Mouse (Mus musculus): ENCODE data around the gene Thsd7a. TPM values are rescaled to one million over a fixed set of nuclear protein-coding genes. Genes with fewer than 3 reads are reported as not detected.

Gene Thsd7a
- 0.46 and 0.48 TPM in 2 replicates for polyA plus RNA-seq (2015; fragmentation: Nextera tagmentation; extraction: Ambion mirVana)

GRCm38 (mm10) chr6:12748787-12749530 lies at the start of gene Thsd7a:
Thsd7a (minus strand) TSS chr6:12749410.
- Histone ChIP-seq H3K36me3 (no peaks in the 10 kb centered on the region), H3K27ac (no peak within 1 kb of the TSS), H3K9ac (0 out of 2 replicates have a peak within 1 kb of the TSS, but pooled peaks have one; percentile 9), H3K4me3 (replicated peaks) (peak within 1 kb of the TSS; percentile 56), H3K4me1 (replicated peaks) (peaks cover 8% of the 10 kb centered on the region), H3K4me2 (peak within 1 kb of the TSS; percentile 69), H3K9me3 (replicated peaks) (no peaks in the 10 kb centered on the region), H3K27me3 (peaks cover 38% of the 10 kb centered on the region)
- 2% methylated on average over 54 of the region's 56 CpGs for WGBS (ENCODE audit: insufficient replicate concordance)
- DNase-seq (no peak), ATAC-seq (ENCODE audit: low read depth) (peak; percentile 61)

GRCm38 (mm10) chr6:12787129-12787528 lies 37.9 kb upstream of the Thsd7a start:
- Histone ChIP-seq H3K4me3 (replicated peaks) (no peak overlapping the region), H3K4me1 (replicated peaks) (no peaks in the 10 kb centered on the region), H3K9me3 (replicated peaks) (no peaks in the 10 kb centered on the region), H3K27me3 (no peaks in the 10 kb centered on the region), H3K9ac (no peak overlapping the region), H3K27ac (no peak overlapping the region), H3K36me3 (no peaks in the 10 kb centered on the region), H3K4me2 (no peak overlapping the region)
- no peak for DNase-seq
- no peak for ATAC-seq (ENCODE audit: low read depth)
- 58% methylated on average over 2 of the region's 2 CpGs for WGBS (ENCODE audit: insufficient replicate concordance)

- DNase-seq (no peak), ATAC-seq (ENCODE audit: low read depth) (no peak)
- no peaks in the 10 kb centered on the region for H3K36me3 ChIP-seq
- no peak overlapping the region for H3K27ac ChIP-seq
- H3K4me1 ChIP-seq (replicated peaks), result no peaks in the 10 kb centered on the region
- no peak overlapping the region for H3K4me2 ChIP-seq
- H3K27me3 ChIP-seq, result no peaks in the 10 kb centered on the region
- no peak overlapping the region for H3K4me3 ChIP-seq (replicated peaks)
- 61% methylated on average over 2 of the region's 2 CpGs for WGBS (ENCODE audit: insufficient replicate concordance)
- no peaks in the 10 kb centered on the region for H3K9me3 ChIP-seq (replicated peaks)
- H3K9ac ChIP-seq, result no peak overlapping the region
These were observed 37.3 kb upstream of the Thsd7a start for GRCm38 (mm10) chr6:12786378-12786982.

DNA sequence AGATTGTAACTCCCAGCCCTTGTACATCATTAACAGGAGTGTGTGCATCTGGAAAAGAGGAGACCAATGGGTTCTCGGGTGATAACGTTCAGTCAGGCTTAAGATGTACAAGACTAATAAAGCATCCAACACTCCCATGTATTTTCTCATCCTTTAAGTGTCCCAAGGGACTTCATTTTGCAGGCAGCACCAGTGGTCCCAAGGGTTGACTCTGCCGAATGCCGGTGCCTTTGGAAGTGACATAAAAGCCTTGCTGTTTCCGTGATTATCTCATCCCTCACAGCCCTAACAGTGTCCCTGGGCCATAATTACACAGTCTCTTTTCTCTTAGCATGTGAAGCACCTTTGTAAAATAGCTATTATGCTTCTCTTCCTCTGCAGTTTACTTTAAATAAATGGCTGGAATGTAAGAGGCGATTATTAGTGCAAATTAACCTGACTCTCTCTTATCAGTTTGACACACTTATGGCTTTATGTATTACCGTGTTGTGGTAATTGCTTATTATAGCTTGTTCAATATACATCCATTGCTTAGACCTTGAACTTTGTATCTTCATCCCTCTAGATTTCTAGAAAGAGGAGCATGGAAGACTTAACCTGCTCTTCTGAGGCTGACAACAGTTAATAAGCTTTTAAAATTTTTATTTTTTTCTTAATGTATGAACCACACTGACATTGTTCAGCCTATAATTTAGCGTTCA lies 35.9 kb upstream of the Thsd7a start:
- Histone ChIP-seq H3K27ac (no peak overlapping the region), H3K9ac (no peak overlapping the region), H3K4me2 (no peak overlapping the region), H3K9me3 (replicated peaks) (no peaks in the 10 kb centered on the region), H3K27me3 (no peaks in the 10 kb centered on the region), H3K36me3 (no peaks in the 10 kb centered on the region), H3K4me3 (replicated peaks) (no peak overlapping the region), H3K4me1 (replicated peaks) (no peaks in the 10 kb centered on the region)
- WGBS (ENCODE audit: insufficient replicate concordance), result 73% methylated on average over 8 of the region's 8 CpGs
- DNase-seq (no peak), ATAC-seq (ENCODE audit: low read depth) (no peak)

GRCm38 (mm10) chr6:12772799-12773198 lies 23.6 kb upstream of the Thsd7a start:
- 39% methylated on average over 2 of the region's 2 CpGs for WGBS (ENCODE audit: insufficient replicate concordance)
- no peak for DNase-seq
- Histone ChIP-seq H3K4me2 (no peak overlapping the region), H3K4me1 (replicated peaks) (no peaks in the 10 kb centered on the region), H3K27ac (no peak overlapping the region), H3K27me3 (no peaks in the 10 kb centered on the region), H3K9me3 (replicated peaks) (no peaks in the 10 kb centered on the region), H3K36me3 (no peaks in the 10 kb centered on the region), H3K9ac (no peak overlapping the region), H3K4me3 (replicated peaks) (no peak overlapping the region)
- no peak for ATAC-seq (ENCODE audit: low read depth)

- Histone ChIP-seq H3K36me3 (no peaks in the 10 kb centered on the region), H3K4me2 (no peak overlapping the region), H3K27me3 (no peaks in the 10 kb centered on the region), H3K27ac (no peak overlapping the region), H3K4me3 (replicated peaks) (no peak overlapping the region), H3K9me3 (replicated peaks) (no peaks in the 10 kb centered on the region), H3K4me1 (replicated peaks) (no peaks in the 10 kb centered on the region), H3K9ac (no peak overlapping the region)
- DNase-seq (no peak), ATAC-seq (ENCODE audit: low read depth) (no peak)
- WGBS (ENCODE audit: insufficient replicate concordance), result 60% methylated on average over 6 of the region's 6 CpGs
These were observed 16.0 kb upstream of the Thsd7a start for GRCm38 (mm10) chr6:12765191-12765590.

GRCm38 (mm10) chr6:12764606-12765005 lies 15.4 kb upstream of the Thsd7a start:
- 69% methylated on average over 1 of the region's 1 CpGs for WGBS (ENCODE audit: insufficient replicate concordance)
- Histone ChIP-seq H3K27ac (no peak overlapping the region), H3K4me1 (replicated peaks) (no peaks in the 10 kb centered on the region), H3K4me2 (no peak overlapping the region), H3K9ac (no peak overlapping the region), H3K9me3 (replicated peaks) (no peaks in the 10 kb centered on the region), H3K36me3 (no peaks in the 10 kb centered on the region), H3K4me3 (replicated peaks) (no peak overlapping the region), H3K27me3 (no peaks in the 10 kb centered on the region)
- ATAC-seq (ENCODE audit: low read depth) (no peak), DNase-seq (no peak)

DNA sequence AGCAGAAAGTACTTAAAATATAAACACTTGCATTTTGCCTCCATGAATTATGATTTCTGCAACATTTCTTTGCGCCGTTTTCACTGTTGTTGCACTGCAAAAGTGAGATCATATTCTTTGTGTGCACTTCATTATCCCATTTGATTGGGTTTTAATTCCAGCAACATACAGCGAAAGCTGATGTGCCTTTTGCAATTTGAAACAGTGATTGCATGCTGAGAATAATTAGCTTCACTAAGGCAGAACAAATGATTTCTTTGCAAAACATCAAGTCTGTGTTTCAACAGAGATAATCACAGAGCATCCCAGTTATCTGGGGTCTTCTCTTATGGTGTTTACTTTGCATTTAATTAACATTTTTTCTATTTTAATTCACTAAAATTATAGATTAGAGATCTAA lies 14.6 kb upstream of the Thsd7a start:
- Histone ChIP-seq H3K4me3 (replicated peaks) (no peak overlapping the region), H3K27ac (no peak overlapping the region), H3K4me1 (replicated peaks) (no peaks in the 10 kb centered on the region), H3K9me3 (replicated peaks) (no peaks in the 10 kb centered on the region), H3K9ac (no peak overlapping the region), H3K36me3 (no peaks in the 10 kb centered on the region), H3K27me3 (no peaks in the 10 kb centered on the region), H3K4me2 (no peak overlapping the region)
- no peak for DNase-seq
- 80% methylated on average over 3 of the region's 3 CpGs for WGBS (ENCODE audit: insufficient replicate concordance)
- no peak for ATAC-seq (ENCODE audit: low read depth)

DNA sequence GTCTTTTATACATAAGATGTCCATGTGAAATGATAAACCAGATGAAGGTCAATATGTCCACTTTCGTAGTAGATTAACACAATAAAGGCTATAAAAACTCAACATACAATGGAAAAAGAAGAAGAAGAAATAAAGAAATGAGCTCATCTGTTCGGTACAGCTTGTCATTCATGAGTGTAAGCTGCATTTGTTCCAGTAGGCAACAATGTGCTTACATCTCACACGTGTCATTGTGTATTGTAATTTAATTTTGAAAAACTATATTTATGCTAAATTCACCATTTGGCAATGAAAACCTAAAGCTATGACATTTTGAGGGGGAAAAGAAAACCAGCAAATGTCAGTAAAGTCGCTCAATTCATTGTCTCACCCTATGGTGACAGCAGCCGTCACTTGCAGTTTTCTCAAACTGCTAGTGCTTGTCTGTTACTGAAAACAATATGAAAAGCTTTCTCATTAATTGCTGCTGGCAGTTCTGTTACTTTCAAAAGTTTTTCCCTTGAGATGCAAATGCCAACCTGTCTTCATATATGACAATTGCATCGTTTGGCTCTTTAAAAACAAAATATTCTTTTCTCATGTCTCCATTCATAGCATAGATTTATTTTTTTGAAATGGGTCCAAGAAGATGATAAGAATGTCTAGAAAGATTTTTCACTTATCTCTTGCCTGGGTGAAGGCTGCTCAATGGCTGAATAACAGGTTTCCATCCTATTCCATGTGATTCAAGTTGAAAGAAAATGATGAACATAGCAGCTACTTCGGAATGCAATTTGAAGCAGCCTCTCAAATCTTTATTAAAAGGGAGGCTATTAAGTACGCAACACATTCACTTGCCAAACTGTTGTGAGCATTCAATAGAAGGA lies 10.4 kb upstream of the Thsd7a start:
- DNase-seq, result no peak
- no peaks in the 10 kb centered on the region for H3K9me3 ChIP-seq (replicated peaks)
- no peak overlapping the region for H3K4me3 ChIP-seq (replicated peaks)
- 65% methylated on average over 8 of the region's 8 CpGs for WGBS (ENCODE audit: insufficient replicate concordance)
- H3K36me3 ChIP-seq, result no peaks in the 10 kb centered on the region
- no peak overlapping the region for H3K27ac ChIP-seq
- no peaks in the 10 kb centered on the region for H3K27me3 ChIP-seq
- no peaks in the 10 kb centered on the region for H3K4me1 ChIP-seq (replicated peaks)
- H3K4me2 ChIP-seq, result no peak overlapping the region
- H3K9ac ChIP-seq, result no peak overlapping the region
- no peak for ATAC-seq (ENCODE audit: low read depth)

DNA sequence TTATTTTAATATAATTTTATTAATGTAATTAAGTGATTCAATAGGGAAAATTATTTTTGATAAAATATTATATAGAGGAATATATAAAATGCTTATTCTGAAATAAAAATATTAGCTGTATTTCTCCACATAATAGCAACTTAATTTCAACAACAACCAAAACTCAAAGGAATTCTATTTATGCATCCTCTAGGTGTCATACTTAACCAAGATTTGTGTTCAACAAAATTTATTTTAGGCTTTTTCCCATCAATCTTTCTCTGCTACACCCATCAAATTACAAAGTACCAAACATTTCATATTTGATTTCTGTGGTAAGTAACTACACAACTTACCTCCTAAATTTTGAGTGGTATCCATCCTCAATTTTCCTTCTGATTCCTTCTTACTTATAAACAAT lies 3.1 kb upstream of the Thsd7a start:
- no peak overlapping the region for H3K4me3 ChIP-seq (replicated peaks)
- peaks cover 8% of the 10 kb centered on the region for H3K4me1 ChIP-seq (replicated peaks)
- H3K4me2 ChIP-seq, result no peak overlapping the region
- ATAC-seq (ENCODE audit: low read depth) (no peak), DNase-seq (no peak)
- H3K9ac ChIP-seq, result no peak overlapping the region
- H3K27me3 ChIP-seq, result peaks cover 34% of the 10 kb centered on the region
- no peak overlapping the region for H3K27ac ChIP-seq
- no peaks in the 10 kb centered on the region for H3K36me3 ChIP-seq
- no peaks in the 10 kb centered on the region for H3K9me3 ChIP-seq (replicated peaks)

GRCm38 (mm10) chr6:12750441-12750840 lies 1.2 kb upstream of the Thsd7a start:
- ATAC-seq (ENCODE audit: low read depth), result no peak
- no peaks in the 10 kb centered on the region for H3K9me3 ChIP-seq (replicated peaks)
- H3K27me3 ChIP-seq, result peaks cover 38% of the 10 kb centered on the region
- H3K27ac ChIP-seq, result no peak overlapping the region
- no peaks in the 10 kb centered on the region for H3K36me3 ChIP-seq
- 33% methylated on average over 2 of the region's 2 CpGs for WGBS (ENCODE audit: insufficient replicate concordance)
- no peak for DNase-seq
- H3K9ac ChIP-seq, result no peak overlapping the region
- peaks cover 8% of the 10 kb centered on the region for H3K4me1 ChIP-seq (replicated peaks)
- no peak overlapping the region for H3K4me3 ChIP-seq (replicated peaks)
- H3K4me2 ChIP-seq, result no peak overlapping the region

Measured in liver, embryonic 13.5 days (tissue).